Mouse (Mus musculus) spleen, postnatal 14 days (tissue): ENCODE data around the gene Slc39a13.
"Not testable (repeated sequence)": the region's sequence is repeated elsewhere in the genome, so short reads cannot be mapped to it uniquely, and the experiment has no call there.

Experiments
- DNase-seq, 2 experiments: peaks; one replicate each; pipeline ENCODE4 v3.0.0; 2021 to 2022; ENCODE audit warnings: low spot score in 2 of 2

Gene Slc39a13

DNA sequence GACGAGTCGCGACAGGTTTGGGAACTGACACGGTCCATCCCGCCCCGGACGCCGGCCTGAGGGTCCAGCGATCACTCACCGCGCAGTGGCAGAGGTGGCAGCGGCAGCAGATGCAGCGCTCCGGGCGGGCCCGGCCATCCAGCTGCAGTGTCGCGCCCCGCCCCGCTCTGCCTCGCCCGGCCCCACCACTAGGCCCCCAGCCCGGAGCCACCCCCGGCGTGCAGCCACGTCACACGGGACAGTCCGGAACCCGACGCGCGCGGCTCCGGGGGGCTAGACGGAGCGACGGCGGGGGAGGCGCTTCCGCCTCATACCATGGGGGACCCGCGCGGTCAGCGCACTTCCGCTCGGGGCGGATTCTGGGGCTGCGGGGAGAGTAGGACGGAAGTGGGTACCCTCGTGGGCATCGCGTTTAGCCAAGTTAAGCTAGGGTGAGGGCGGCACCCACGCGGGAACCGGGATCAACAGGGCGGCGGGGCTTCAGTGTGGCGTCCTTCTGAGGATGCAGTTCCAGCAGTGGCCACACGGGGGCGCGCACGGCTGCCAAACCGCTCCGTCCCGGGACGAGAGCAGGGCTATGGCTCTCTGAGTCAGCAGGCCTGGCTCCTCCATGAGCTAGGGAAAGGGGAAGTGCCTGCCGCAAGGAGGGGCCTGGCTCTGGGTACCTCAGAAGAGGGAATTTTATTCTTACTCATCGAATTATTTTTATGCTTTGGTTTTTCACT lies at the start of gene Slc39a13:
Gene Slc39a13 (minus strand): TSS at position 342 of the 725 bp plus-strand sequence.
- DNase-seq, result peak; percentile 93 to 94

DNA sequence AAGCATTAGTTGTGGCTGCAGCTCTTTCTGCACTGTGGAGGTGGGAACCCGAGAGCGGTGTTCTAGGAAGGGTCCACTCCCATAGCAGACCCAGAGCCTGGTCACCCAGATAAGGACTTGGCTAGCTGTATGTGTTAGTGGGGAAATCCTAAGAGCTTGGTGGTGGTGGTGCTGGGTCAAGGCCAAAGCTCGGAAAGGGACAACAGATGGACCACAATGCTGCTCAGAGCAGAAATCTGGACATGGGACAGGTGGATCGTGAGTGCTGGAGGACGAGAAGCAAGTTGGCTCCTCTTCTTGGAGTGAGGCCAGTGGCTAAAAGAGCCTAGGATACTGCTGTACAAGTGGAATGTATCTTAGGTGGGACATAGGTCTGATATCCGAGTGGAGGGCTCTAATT lies 49.3 kb upstream of the Slc39a13 start:
- no peak for DNase-seq

DNA sequence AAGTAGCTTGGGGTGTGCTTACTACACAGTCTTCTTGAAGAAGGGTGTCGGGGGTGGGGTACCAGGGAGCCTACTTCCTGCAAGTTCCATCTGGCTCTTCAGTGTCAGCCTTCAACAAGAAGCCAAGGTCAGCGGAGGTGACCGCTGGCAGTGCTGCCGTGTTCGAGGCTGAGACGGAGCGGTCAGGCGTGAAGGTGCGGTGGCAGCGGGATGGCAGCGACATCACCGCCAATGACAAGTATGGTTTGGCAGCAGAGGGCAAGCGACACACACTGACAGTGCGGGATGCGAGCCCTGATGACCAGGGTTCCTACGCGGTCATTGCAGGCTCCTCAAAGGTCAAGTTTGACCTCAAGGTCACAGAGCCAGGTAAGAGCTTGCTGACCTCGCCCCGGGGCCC lies 48.8 kb upstream of the Slc39a13 start:
- no peak for DNase-seq

DNA sequence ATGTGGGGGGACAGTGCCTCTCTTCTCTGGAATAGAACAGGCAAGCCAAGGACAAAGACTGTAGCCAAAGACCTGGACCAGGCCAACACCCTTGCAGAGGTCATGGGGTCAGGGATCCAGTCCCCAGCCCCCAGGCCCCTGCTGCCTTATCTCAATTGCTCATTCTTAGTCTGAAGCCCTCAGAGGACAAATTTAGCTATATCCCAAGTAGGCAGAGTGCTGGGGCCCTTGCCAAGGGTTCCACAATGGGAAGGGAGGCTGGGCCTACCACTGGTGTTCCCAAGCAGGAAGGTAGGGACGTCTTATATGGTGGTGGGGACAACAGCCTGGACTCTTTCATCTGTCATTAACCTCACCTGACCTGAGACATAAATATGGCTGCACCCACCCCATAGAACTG lies 48.4 kb upstream of the Slc39a13 start:
- no peak for DNase-seq

DNA sequence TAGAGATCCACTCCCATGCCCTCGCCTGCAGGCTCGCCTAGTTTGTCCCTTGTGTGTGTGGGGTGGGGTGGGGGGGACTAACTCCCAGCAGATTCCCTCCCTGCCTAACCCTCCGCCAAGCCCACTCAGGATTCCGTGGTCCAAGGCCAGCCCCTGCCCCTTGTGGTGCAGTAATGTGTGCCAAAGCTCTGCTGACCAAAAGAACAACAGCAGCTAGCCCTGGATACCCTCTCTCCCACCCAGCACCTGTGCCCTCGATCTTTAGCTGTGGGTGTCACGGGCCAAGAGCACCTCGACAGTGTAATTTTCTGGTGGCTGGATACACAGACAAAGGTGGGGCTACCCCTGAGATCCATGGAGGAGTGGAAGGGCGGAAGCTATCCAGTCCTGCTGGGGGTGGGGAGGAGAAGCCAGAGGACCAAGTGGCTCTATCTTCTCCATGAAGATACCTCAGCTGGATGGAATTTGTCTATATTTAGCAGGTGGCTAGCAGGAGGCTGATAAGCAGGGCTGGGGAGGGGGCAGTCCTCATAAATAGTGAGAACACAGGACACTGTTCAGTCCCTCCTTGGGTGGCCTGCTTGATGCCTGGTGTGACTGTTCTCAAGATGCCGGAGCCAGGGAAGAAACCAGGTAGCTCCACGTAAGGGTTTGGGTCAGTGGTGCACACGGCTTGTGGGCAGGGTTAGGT lies 47.5 kb upstream of the Slc39a13 start, which contains the start of gene Mybpc3:
Gene Mybpc3 (plus strand): TSS at position 560 of the 691 bp plus-strand sequence.
- DNase-seq, result no peak

DNA sequence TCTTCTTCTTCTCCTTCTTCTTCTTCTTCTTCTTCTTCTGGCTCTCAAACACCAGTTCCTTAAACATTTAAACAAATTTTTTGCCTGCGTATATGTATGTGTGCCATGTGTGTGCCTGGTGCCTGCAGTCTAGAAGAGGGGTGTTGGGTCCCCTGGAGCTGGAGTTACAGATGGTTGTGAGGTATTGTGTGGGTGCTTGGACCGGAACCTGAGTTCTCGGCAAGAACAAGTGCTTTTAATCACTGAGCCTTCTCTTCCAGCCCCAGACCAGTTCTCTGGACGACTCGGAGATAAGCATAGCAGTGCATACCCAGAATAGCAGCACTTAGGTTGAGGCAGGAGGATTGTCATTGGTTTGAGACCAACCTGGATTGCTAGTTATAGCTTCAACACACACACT lies 46.6 kb upstream of the Slc39a13 start:
- no peak for DNase-seq

DNA sequence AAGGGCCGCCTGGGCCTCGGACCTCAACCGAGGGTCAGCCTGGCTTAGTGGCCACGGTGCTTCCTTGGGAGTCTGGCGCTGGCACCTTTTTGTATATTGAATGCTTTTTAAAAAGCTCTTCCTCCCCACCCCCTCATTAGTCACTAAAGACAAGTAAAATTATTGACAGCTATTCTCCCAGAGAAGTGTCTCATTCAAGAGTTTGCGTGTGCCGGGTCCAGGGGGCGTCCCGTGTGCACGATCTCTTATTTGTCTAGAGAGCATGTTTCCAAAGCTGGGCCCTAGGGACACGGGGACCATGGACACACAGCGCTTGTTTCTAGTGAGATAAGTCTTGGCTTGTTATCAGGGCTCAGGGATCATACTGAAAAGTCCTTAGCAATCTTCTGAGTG lies 45.4 kb upstream of the Slc39a13 start:
- no peak for DNase-seq

DNA sequence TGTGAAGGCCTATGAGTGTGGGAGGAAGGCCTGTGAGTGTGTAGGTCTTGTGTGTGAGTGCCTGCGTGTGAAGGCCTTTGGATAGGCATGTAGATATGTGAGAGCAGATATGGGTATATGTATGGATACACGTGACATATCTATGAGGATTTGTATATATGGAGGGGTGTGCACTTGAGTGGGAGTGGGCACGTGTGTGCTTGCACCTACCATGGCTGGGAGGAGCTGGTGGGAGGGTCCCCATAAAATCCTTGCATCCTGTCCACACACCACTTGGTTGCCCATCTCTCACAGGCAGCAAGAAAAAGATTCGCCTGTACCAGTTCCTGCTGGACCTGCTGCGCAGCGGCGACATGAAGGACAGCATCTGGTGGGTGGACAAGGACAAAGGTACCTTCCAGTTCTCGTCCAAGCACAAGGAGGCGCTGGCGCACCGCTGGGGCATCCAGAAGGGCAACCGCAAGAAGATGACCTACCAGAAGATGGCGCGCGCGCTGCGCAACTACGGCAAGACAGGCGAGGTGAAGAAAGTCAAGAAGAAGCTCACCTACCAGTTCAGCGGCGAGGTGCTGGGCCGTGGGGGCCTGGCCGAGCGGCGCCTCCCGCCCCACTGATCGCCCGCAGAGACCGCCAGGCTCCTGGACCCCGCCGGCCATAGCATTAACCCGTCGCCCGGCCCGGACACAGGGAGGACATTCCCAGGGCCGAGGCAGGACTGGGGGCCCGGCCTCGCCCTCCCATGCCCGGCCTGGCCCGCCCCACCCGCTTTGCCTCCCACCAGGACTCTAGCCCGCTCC lies 44.8 kb upstream of the Slc39a13 start:
- peak; percentile 41 to 58 for DNase-seq

DNA sequence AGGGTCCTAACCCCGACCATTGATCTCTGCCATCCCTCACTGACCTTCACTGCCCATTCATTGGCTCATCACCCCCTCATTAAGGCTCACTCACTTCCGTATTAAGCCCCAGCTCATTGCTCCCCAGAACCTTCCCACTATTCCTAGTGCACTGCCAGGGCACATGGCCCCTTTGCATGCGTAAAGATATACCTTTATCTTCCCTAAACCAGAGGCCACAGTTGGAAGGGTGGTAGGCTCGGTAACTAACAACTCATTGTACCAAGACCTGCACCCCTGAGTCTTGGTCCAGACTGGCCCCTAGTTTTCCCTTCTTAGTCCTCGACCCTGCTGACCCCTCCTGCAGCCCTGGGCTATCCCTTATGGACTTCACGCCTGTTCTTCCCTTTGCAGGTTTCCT lies 43.6 kb upstream of the Slc39a13 start:
- DNase-seq, result no peak

DNA sequence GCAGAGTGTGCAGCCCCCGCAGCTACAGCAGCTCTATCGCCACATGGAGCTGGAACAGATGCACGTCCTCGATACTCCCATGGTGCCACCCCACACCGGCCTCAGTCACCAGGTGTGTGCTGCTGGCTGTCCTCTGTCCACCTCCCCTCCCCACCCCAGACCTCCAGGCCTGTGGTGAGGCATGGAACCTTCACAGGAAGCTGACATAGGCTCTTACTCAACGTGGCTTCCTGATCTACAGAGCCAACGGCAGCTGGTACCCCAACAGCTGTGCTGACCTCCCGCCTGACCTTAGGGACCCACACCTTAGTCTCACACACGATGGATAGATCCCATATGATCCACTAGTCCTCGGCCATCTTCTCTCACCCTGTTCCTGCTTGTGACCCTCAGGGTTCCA lies 43.1 kb upstream of the Slc39a13 start:
- DNase-seq, result no peak

DNA sequence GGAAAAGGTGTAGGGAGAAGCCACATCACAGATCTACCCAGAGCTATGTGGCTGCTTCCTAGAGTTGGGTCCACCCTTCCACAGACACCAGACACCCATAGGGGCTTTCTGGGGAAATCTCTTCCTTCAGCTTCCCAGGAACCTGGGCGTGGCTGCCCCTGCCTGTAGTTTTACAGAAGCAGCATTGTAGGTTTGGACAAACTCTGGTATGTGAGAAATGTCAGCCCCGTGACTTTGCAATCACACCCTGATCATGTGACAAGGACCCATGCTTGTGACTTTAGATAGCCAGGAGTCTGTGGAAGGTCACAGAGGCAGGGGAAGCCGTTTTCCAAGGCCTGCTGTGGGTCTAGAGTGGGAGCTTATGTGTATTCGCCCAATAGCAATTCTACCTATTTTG lies 42.3 kb upstream of the Slc39a13 start:
- no peak for DNase-seq

DNA sequence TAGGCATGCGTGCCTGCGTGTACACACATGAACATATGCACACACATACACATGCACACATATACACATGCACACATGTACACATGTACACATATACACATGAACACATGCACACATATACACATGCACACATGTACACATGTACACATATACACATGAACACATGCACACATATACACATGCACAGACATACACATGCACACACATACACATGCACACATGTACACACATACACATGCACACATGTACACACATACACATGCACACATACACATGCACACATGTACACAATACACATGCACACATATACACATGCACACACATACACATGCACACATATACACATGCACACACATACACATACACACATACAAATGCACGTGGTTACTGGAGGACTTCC lies 41.6 kb upstream of the Slc39a13 start:
- DNase-seq, result not testable (repeated sequence)

DNA sequence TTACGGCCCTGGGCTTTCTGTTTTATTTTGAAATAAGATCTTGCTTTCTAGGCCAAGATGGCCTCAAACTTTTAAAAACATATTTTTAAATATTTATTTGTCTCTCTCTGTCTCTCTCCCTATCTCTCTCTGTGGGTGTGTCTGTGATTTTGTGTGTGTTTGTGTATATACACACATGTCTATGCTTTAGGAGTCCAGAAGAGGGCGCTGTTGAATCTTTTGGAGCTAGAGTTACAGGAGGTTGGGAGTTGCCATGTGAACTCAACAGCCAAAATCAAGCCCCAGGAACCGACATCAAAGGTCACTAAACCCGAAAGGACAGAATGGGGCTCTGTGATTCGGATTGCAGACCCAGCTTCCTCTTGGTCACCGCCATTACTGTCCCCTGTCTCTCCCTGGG lies 40.2 kb upstream of the Slc39a13 start:
- no peak for DNase-seq

DNA sequence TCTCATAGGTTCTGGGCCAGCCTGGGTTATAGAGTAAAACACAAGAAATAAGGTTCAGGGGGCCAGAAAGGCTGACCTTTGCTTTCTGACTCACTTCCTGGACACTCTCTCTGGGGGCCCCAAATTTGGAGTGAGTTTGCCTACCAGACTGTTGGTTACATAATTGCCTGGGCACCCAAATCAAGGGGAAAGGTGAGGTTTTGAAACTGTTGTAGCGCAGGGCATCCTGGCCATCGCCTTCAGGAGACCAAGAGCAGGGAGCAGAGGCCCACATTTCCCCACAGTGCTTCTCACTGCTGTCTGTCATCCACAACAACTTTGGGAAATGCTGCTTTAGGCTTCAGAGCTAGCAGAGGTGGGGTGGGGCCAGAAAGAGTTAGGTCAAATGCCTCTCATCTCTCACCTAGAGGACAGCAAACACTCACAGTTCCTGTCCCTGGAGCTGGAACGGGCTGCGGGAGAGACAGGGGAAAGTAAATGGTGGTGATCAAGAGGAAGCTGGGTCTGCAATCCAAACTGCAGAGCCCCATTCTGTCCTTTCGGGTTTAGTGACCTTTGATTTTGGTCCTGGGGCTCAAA lies 39.7 kb upstream of the Slc39a13 start:
- no peak for DNase-seq

DNA sequence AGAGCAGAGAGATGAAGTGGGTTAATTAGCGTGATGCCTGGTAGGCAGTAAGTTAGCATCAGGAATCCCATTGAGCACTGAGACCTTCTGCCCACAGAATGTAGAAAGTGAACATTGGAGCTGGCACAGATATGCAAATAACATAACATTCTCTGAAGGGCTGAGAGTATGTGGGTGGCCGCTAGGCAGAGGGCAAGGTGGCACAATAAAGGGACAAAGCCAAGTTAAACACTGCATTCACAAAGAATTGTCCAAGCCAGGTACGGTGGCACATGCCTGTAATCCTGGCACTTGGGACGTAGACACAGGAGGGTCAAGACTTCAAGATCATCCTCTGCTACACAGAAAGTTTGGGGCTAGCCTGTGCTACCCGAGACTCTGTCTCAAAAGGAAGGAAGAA lies 39.0 kb upstream of the Slc39a13 start:
- no peak for DNase-seq

DNA sequence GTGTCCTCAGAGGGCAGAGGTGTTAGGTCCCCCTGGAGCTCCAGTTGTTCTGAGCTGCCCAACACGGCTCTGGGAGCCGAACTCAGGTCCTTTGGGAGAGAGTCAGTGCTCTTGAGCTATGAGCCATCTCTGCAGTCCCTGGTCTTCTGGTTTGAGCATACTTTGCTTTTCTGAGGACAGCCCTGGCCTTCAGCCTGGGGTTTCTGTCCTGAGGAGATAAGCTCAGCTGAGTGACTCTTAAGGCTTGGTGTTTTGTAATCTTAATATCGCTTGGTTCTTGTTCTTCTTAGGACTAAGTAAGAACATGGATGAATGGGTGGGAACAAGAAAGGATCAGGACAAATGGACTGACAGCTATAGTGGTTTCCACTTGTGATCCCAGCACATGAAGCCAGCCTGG lies 37.9 kb upstream of the Slc39a13 start:
- no peak for DNase-seq

DNA sequence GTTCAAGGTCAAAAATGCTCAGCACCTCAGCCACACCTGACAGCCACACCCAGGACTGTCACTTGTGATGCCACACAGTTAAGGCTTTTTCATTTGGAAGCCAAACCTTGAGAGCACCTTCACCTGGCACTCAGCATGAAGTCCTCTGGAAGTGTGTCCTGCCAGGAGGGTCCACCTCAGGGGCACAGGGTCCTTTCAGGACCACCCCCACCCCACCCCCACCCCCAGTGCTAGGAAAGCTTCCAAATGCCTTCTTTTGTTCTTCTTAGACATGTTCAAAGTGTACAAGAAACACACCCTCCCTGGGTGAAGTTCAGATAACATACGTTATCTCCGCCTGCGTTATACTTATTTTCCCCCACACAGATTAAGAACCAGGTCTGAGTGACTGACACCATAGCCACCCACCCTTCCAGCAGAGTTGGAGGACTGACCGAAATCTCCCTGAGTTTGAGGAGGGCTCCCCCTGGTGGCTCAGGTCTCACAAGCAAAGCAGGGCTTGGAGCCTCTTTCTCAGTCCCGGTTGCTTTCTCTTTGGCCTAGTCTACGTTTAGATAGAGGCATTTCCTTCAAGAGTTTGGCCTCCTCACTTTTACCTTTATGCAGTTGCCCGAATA lies 31.0 kb upstream of the Slc39a13 start:
- DNase-seq, result peak; percentile 79 to 87

DNA sequence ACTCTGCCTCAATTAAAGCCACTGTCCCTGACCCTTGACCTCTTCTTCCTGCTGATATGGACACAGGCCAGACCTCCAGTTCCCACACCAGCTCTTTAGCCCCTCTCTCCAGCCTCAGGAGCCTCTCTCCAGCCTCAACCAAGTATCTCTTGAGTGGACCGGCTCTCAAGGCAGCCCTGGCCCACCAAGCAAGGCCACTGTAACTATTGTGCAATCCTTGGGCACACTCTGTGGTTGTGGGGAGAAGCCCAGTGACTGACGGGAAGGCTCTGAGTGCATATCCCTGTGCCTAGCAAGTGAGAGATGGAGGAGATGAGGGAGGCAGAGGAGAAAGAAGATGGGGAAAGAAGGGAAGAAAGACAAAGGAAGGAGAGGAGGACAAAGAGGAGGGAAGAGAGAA lies 27.9 kb upstream of the Slc39a13 start:
- no peak for DNase-seq

DNA sequence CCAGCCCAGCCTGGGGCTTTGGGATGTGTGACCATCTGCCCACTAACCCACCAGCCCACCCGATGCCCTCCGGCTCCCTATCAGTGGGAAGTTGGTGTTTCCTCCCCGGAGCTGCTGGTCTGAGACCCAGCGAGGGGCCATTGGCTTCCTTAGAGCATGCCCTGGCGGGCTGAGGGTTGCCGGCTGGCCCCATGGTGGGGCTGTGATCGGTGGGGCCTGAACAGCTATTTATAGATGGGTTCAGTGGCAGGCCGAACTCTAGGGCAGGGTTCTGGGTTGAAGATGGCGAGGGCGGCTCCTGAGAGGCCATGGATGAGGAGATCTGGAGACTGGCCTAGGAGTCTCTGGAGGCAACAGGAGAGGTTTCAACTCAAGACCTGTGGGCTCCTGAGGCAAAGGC lies 26.8 kb upstream of the Slc39a13 start:
- no peak for DNase-seq

DNA sequence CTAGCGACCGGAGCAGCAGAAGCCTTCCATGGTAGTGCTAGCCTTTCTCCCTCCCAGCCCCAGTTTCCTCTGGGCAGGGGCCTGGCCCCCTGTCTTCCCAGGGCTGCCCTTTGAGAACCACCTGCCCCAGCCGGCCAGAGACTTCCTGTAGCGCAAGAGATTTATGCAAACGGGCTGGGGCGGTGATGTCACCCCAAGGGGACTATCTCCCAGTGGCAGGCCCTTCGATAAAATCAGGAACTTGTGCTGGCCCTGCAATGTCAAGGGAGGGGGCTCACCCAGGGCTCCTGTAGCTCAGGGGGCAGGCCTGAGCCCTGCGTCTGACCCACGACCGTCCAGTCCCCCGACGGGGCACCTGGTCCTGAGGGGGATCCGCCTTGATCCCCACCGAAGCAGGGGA lies 26.3 kb upstream of the Slc39a13 start:
- DNase-seq, result peak; percentile 47 to 62

DNA sequence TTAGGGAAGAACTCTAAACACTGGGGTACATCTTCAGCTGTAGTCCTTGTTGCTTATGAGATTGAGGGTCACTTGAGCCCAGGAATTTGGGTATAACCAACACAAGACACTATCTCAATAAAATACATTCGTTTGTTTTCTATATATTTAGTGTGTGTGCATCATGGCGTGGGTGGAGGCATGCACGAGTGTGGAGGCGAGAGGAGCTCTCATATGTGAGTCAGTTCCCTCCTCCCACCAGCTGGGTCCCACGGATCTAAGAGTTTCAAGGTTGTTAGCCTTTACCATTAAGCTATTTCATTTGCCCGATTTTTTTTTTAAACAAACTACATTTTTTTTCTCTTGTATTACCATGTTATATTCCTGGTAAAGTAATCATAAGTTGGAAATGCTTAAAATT lies 20.6 kb upstream of the Slc39a13 start:
- no peak for DNase-seq

DNA sequence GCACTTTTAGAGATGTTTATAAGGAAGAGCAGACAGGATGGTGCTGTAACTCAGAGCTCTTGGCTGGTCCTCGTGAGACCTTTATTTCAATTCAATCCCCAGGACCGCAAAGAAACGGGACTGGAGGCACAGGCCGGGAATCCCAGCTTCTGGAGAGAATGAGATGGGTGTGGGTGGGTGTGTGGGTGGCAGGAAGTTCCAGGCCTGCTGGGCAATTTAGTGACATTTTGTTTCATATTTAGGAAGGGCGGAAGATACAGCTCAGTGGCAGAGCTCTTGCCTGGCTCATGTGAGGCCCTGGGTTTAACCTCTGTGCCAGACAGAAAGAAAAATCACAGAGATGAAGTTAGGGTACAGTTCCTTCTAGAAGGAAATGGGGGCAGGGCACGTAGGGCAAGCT lies 20.0 kb upstream of the Slc39a13 start:
- DNase-seq, result no peak
